Mouse (Mus musculus) embryonic facial prominence, embryonic 12.5 days (tissue): ENCODE measurements at regions not wholly inside any gene's neighbourhood (a gene's known extent, or its start where the extent isn't known, plus 50 kb on each side); places are given as distances from the start of the nearest gene placed in this dataset.

ENCODE experiments used
- ATAC-seq: fragments of 200-750 bp; cut with Nextera tagmentation; 2 replicates; pipeline ENCODE4 v1.8.0; 2017; ENCODE audit not compliant: insufficient number of reproducible peaks, insufficient read depth, low FRiP score, low TSS enrichment
- H3K27ac ChIP-seq: fragments of 300-500 bp; sonication (generic); 2 replicates; pipeline ENCODE4 v1.5.1; 2016; ENCODE audit warnings: mild to moderate bottlenecking
- H3K27me3 ChIP-seq: fragments of 300-500 bp; sonication (generic); 2 replicates; pipeline ENCODE4 v1.6.1; 2016; ENCODE audit warnings: mild to moderate bottlenecking, moderate library complexity
- H3K36me3 ChIP-seq: fragments of 300-500 bp; sonication (generic); 2 replicates; pipeline ENCODE4 v1.6.1; 2016; ENCODE audit warnings: mild to moderate bottlenecking
- H3K4me1 ChIP-seq: fragments of 300-500 bp; sonication (generic); 2 replicates; pipeline ENCODE4 v1.6.1; 2016
- H3K4me2 ChIP-seq: fragments of 300-500 bp; sonication (generic); replicated peaks from 2 replicates; pipeline ENCODE4 v1.6.1; 2016; ENCODE audit warnings: mild to moderate bottlenecking, moderate library complexity
- H3K4me3 ChIP-seq: fragments of 300-500 bp; sonication (generic); 2 replicates; pipeline ENCODE4 v1.5.1; 2016; ENCODE audit warnings: mild to moderate bottlenecking
- H3K9ac ChIP-seq: fragments of 300-500 bp; sonication (generic); 2 replicates; pipeline ENCODE4 v1.6.1; 2016; ENCODE audit warnings: mild to moderate bottlenecking, moderate library complexity
- H3K9me3 ChIP-seq: fragments of 300-500 bp; sonication (generic); 2 replicates; pipeline ENCODE4 v1.6.1; 2016; ENCODE audit warnings: mild to moderate bottlenecking, moderate library complexity
- WGBS: fragments of 180-500 bp; shearing (Covaris S2); methylation state at CpG from one replicate; pipeline ENCODE4 v1.1.7; 2016; 5-methylcytosine and 5-hydroxymethylcytosine counted together

- Histone ChIP-seq H3K9me3 (no peaks in the 10 kb centered on the region), H3K4me1 (no peaks in the 10 kb centered on the region), H3K27me3 (no peaks in the 10 kb centered on the region), H3K36me3 (no peaks in the 10 kb centered on the region), H3K4me3 (no peak overlapping the region), H3K4me2 (no peak overlapping the region), H3K27ac (no peak overlapping the region), H3K9ac (no peak overlapping the region)
- WGBS: 65% methylated on average over 7 of the region's 7 CpGs
- 0 out of 2 replicates have a peak, but pooled peaks have one; percentile 35 for ATAC-seq
Measured at GRCm38 (mm10) chr10:92389176-92389732, 333.0 kb downstream of the Nedd1 start.

- H3K27me3 ChIP-seq: no peaks in the 10 kb centered on the region
- WGBS: 72% methylated on average over 8 of the region's 8 CpGs
- ATAC-seq: no peak
Measured at GRCm38 (mm10) chr10:92367126-92367525, 355.1 kb downstream of the Nedd1 start.

GRCm38 (mm10) chr10:92356738-92357137, 365.5 kb downstream of the Nedd1 start:
- Histone ChIP-seq H3K27me3 (no peaks in the 10 kb centered on the region), H3K9ac (no peak overlapping the region), H3K4me2 (no peak overlapping the region), H3K9me3 (no peaks in the 10 kb centered on the region), H3K36me3 (no peaks in the 10 kb centered on the region), H3K4me3 (no peak overlapping the region), H3K4me1 (no peaks in the 10 kb centered on the region), H3K27ac (no peak overlapping the region)
- ATAC-seq: no peak
- 70% methylated on average over 3 of the region's 3 CpGs for WGBS

More at GRCm38 (mm10) chr10:92367126-92367525, 355.1 kb downstream of the Nedd1 start:
- H3K9ac ChIP-seq: no peak overlapping the region
- no peak overlapping the region for H3K4me3 ChIP-seq
- H3K4me2 ChIP-seq: no peak overlapping the region
- no peaks in the 10 kb centered on the region for H3K4me1 ChIP-seq
- no peak overlapping the region for H3K27ac ChIP-seq
- no peaks in the 10 kb centered on the region for H3K9me3 ChIP-seq
- no peaks in the 10 kb centered on the region for H3K36me3 ChIP-seq

- H3K27ac ChIP-seq: no peak overlapping the region
- 77% methylated on average over 7 of the region's 7 CpGs for WGBS
Measured at GRCm38 (mm10) chr10:92349043-92349442, 373.2 kb downstream of the Nedd1 start.

GRCm38 (mm10) chr10:92347960-92348675, 374.1 kb downstream of the Nedd1 start:
- H3K9ac ChIP-seq: no peak overlapping the region
- H3K27ac ChIP-seq: no peak overlapping the region
- H3K4me1 ChIP-seq: no peaks in the 10 kb centered on the region
- H3K9me3 ChIP-seq: no peaks in the 10 kb centered on the region
- no peak overlapping the region for H3K4me3 ChIP-seq
- no peak for ATAC-seq
- no peaks in the 10 kb centered on the region for H3K27me3 ChIP-seq
- H3K36me3 ChIP-seq: no peaks in the 10 kb centered on the region
- 77% methylated on average over 10 of the region's 10 CpGs for WGBS
- no peak overlapping the region for H3K4me2 ChIP-seq

More at GRCm38 (mm10) chr10:92349043-92349442, 373.2 kb downstream of the Nedd1 start:
- no peak overlapping the region for H3K9ac ChIP-seq
- no peaks in the 10 kb centered on the region for H3K27me3 ChIP-seq
- H3K9me3 ChIP-seq: no peaks in the 10 kb centered on the region
- H3K4me2 ChIP-seq: no peak overlapping the region
- no peak for ATAC-seq
- H3K36me3 ChIP-seq: no peaks in the 10 kb centered on the region
- no peaks in the 10 kb centered on the region for H3K4me1 ChIP-seq
- no peak overlapping the region for H3K4me3 ChIP-seq

GRCm38 (mm10) chr10:92339671-92340070, 382.5 kb downstream of the Nedd1 start:
- no peak overlapping the region for H3K27ac ChIP-seq
- no peak overlapping the region for H3K4me2 ChIP-seq
- H3K27me3 ChIP-seq: no peaks in the 10 kb centered on the region
- no peaks in the 10 kb centered on the region for H3K4me1 ChIP-seq
- H3K36me3 ChIP-seq: no peaks in the 10 kb centered on the region
- no peaks in the 10 kb centered on the region for H3K9me3 ChIP-seq
- H3K4me3 ChIP-seq: no peak overlapping the region
- no peak overlapping the region for H3K9ac ChIP-seq
- 94% methylated on average over 2 of the region's 2 CpGs for WGBS
- no peak for ATAC-seq

GRCm38 (mm10) chr10:92336949-92337348, 385.3 kb downstream of the Nedd1 start:
- Histone ChIP-seq H3K27ac (no peak overlapping the region), H3K27me3 (no peaks in the 10 kb centered on the region), H3K4me2 (no peak overlapping the region), H3K9ac (no peak overlapping the region), H3K4me3 (no peak overlapping the region), H3K4me1 (peaks cover 13% of the 10 kb centered on the region), H3K9me3 (no peaks in the 10 kb centered on the region), H3K36me3 (no peaks in the 10 kb centered on the region)
- ATAC-seq: no peak
- WGBS: 80% methylated on average over 2 of the region's 2 CpGs

- Histone ChIP-seq H3K4me1 (peaks cover 13% of the 10 kb centered on the region), H3K9ac (no peak overlapping the region), H3K27ac (no peak overlapping the region), H3K9me3 (no peaks in the 10 kb centered on the region), H3K36me3 (no peaks in the 10 kb centered on the region), H3K4me3 (no peak overlapping the region), H3K27me3 (no peaks in the 10 kb centered on the region), H3K4me2 (no peak overlapping the region)
- ATAC-seq: no peak
- 51% methylated on average over 5 of the region's 5 CpGs for WGBS
Measured at GRCm38 (mm10) chr10:92336138-92336537, 386.1 kb downstream of the Nedd1 start.

- H3K9ac ChIP-seq: no peak overlapping the region
- peaks cover 13% of the 10 kb centered on the region for H3K4me1 ChIP-seq
- H3K27me3 ChIP-seq: no peaks in the 10 kb centered on the region
- no peak overlapping the region for H3K4me3 ChIP-seq
- H3K4me2 ChIP-seq: no peak overlapping the region
- no peaks in the 10 kb centered on the region for H3K36me3 ChIP-seq
- H3K9me3 ChIP-seq: no peaks in the 10 kb centered on the region
- H3K27ac ChIP-seq: no peak overlapping the region
- ATAC-seq: no peak
- 72% methylated on average over 5 of the region's 5 CpGs for WGBS
Measured at GRCm38 (mm10) chr10:92335141-92335540, 387.1 kb downstream of the Nedd1 start.

GRCm38 (mm10) chr10:92333869-92334268, 388.4 kb downstream of the Nedd1 start:
- no peaks in the 10 kb centered on the region for H3K9me3 ChIP-seq
- H3K4me2 ChIP-seq: no peak overlapping the region
- peaks cover 13% of the 10 kb centered on the region for H3K4me1 ChIP-seq
- 30% methylated on average over 6 of the region's 6 CpGs for WGBS
- H3K27me3 ChIP-seq: no peaks in the 10 kb centered on the region
- no peak overlapping the region for H3K9ac ChIP-seq
- H3K4me3 ChIP-seq: no peak overlapping the region
- no peak overlapping the region; the same call in 1 of the 2 replicates for H3K27ac ChIP-seq
- H3K36me3 ChIP-seq: no peaks in the 10 kb centered on the region
- ATAC-seq: no peak; the same call in 1 of the 2 replicates

GRCm38 (mm10) chr10:92333042-92333774, 389.0 kb downstream of the Nedd1 start:
- peak; percentile 82 for ATAC-seq
- no peak overlapping the region for H3K4me2 ChIP-seq
- H3K4me1 ChIP-seq: peaks cover 13% of the 10 kb centered on the region
- peak overlapping the region; percentile 24; the same call in 1 of the 2 replicates for H3K27ac ChIP-seq
- H3K36me3 ChIP-seq: no peaks in the 10 kb centered on the region
- H3K9me3 ChIP-seq: no peaks in the 10 kb centered on the region
- no peak overlapping the region for H3K9ac ChIP-seq
- H3K27me3 ChIP-seq: no peaks in the 10 kb centered on the region
- no peak overlapping the region for H3K4me3 ChIP-seq
- 24% methylated on average over 3 of the region's 3 CpGs for WGBS

- peaks cover 13% of the 10 kb centered on the region for H3K4me1 ChIP-seq
- WGBS: 48% methylated on average over 10 of the region's 10 CpGs
- no peaks in the 10 kb centered on the region for H3K27me3 ChIP-seq
- H3K4me2 ChIP-seq: no peak overlapping the region
- ATAC-seq: no peak
- H3K9me3 ChIP-seq: no peaks in the 10 kb centered on the region
- H3K27ac ChIP-seq: no peak overlapping the region
- H3K9ac ChIP-seq: no peak overlapping the region
- H3K4me3 ChIP-seq: no peak overlapping the region
- H3K36me3 ChIP-seq: no peaks in the 10 kb centered on the region
Measured at GRCm38 (mm10) chr10:92330150-92330549, 392.1 kb downstream of the Nedd1 start.
